Mouse (Mus musculus) induced T-regulatory cell, adult 2 months (primary cell): ENCODE results near the gene Cpeb4.
"Not testable (repeated sequence)": the region's sequence is repeated elsewhere in the genome, so short reads cannot be mapped to it uniquely, and the experiment has no call there.

ENCODE experiments used
- DNase-seq: peaks from one replicate; pipeline ENCODE4 v3.0.0-alpha.2; 2012; ENCODE audit warnings: low read depth

Cpeb4 gene

DNA sequence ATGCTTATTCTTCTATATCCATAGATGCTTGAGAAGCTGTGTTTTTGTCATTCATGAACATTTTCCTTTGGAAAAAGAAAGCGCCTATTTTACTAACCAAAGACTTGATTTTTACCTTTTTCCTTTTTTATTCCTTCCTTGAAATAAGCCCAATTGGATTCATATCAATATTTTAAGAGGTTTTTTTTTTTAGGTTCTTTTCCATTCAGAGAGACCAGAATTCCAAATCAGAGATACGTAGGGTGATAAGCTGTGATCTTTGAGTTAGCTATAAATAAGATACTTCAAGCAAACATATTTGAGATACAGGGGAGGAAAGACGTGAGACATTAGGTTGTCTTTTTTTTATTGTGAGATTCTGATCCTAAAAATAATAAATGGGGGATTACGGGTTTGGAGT is at the start of gene Cpeb4:
Cpeb4 (plus strand) TSS at position 301 of the 400 bp plus-strand sequence.
- DNase-seq, result no peak

DNA sequence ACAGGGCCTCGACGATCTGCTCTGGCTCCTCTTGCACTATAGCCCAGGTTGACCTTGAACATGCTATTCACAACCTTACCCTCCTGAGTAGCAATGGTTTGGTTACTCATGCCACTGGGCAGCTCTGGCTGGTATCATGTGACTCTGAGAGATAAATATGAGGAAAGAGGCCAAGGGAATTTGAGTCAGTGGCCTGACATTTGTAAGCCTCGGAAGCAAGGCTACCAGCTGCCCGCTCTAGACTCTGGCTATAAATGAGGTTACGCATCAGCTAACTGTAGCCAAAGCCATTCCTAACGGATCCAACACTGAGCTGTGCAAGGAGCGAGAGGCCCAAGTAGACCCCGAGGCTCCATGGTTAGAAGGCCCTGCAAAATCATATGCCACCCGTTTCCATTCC is 49.5 kb upstream of the Cpeb4 start:
- DNase-seq, result no peak

DNA sequence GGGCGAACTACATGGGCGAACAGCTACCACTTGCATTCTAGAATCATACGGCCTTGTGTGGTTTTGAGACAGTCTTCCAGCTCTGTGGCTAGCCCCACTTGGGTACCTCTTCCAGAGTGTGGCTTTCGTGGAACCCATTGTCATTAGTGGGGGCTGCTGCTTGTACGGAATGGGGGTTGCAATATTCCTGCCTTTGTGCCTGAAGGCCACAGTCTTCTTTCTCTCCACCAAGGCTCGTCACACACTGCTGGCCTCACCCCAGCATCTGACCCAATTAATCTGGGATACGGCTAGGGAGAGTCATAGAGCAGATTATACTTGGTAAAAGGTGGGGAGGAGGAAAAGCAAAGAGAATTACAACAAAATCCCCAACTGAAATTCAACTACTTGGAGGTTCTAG is 48.5 kb upstream of the Cpeb4 start:
- no peak for DNase-seq

GRCm38 (mm10) chr11:31824504-31825166 is 47.4 kb upstream of the Cpeb4 start:
- peak; percentile 50 for DNase-seq

GRCm38 (mm10) chr11:31828011-31828770 is 43.8 kb upstream of the Cpeb4 start:
- no peak for DNase-seq

DNA sequence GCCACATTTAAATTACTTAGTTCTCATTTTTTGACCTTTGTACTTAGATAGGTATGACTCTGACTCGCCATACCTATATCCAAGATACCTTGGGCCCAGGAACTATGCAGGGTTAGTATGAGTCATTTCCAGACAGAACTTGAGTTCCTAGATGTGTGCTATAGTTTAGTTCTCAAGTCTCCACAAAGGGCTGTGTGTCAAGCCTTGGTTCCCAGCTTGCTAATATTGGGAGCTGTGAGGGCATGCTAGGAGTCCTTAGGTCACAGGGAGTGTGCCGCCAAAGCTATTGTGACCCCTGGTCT is 43.3 kb upstream of the Cpeb4 start:
- no peak for DNase-seq

DNA sequence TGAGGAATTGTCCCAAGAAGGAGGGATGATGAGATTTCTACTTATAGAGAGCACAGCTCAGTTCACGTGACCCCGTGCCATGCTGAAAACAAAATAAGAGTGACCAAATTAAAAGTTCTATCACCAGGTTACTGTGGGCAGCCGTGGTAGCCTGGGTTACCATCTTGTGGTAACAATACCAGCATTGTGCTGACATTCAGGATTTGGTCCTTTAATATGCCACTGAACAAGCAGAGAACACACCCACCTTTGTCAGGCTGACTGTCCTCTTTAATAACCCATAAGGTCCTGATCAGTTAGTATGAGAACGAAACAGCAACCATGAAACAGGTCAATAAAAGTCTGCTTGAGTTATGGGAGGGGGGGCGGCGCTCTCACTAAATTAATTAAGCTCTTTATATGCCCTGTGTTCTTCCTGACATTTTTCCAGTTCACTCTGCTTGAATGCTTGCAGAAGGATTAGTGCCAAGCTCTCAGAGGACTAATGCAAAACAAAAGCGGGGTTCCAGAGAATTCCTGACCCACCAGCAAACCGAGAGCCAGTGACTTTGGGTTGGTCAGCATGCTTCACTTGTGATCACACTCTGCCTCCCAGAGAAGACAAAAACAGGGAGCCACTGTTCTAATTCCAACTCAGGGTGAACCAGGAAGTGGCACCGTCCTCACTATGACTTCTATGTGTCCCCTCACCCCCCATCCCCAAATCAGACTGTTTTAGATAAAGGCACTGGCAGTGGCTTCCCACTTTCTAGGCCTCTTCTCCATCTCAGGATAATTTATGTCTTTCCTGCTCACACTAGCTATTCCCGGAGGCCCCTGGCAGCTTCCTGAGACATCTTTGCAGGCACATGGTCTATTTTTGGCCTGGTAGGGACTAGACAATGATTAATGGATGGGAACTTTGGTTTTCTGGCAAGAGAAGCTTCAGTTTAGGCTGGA is 41.5 kb upstream of the Cpeb4 start:
- DNase-seq, result no peak

DNA sequence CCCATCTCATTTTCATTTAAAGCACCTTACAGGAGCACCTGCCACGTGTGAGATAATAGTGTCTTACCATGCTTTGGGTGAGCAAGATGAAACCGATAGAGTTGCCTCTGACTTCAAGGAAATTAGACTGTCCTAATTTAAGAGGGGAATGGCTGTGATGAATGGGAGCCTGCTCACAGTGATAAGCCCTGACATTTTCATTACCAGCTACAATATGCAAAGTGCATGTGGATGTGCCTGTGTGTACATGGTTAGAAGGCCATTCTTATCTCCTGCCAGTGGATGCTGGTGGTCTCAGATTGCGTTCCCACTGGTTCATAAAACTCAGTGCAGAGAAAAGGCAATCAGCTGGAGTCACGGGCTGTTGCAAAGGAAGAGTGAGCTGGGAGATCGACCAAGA is 40.6 kb upstream of the Cpeb4 start:
- DNase-seq, result no peak

- peak; percentile 58 for DNase-seq
Measured at GRCm38 (mm10) chr11:31831983-31832382, 40.0 kb upstream of the Cpeb4 start.

GRCm38 (mm10) chr11:31832439-31832980 is 39.5 kb upstream of the Cpeb4 start:
- DNase-seq, result no peak

GRCm38 (mm10) chr11:31833506-31833905 is 38.5 kb upstream of the Cpeb4 start:
- DNase-seq, result no peak

- DNase-seq, result no peak
Measured at GRCm38 (mm10) chr11:31835352-31835751, 36.7 kb upstream of the Cpeb4 start.

- DNase-seq, result no peak
Measured at GRCm38 (mm10) chr11:31837243-31837642, 34.8 kb upstream of the Cpeb4 start.

DNA sequence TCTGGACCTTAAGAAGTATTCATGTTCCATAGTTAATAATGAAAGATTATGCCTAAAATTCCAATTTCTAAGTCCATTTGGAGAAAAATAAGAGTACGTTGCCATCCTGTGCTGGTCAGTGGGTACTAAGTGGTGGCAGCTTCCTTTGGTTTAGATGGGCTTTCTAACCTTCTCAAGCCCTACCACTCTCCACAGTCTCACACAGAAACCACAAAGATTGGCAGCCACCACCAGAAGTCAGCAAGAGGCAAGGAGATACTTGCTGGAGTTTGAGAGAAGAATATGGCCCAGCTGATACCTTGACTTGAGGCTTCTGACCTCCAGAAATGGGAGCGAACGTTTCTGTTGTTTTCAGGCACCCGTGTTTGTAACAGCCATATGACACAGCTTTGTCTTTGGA is 34.3 kb upstream of the Cpeb4 start:
- DNase-seq, result no peak

GRCm38 (mm10) chr11:31838442-31839083 is 33.4 kb upstream of the Cpeb4 start:
- no peak for DNase-seq

DNA sequence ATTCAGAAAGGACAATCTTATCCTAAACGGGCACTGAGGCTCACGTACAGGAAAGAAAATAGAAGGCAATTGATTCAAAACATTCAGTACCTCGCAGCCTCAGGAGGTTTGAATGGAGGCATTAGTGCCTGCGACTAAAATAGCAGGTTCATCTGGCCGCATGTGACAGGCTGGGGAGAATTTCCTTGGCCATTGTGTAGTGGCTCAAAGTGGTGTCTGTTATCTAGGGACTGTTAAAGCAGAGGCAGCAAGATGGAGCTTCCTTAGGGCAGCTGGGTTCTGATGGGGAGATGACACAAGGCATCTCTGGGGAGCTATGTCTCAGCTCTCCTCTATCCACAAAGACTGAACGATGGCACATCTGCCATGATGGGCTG is 32.9 kb upstream of the Cpeb4 start:
- no peak for DNase-seq

GRCm38 (mm10) chr11:31842171-31842959 is 29.6 kb upstream of the Cpeb4 start:
- DNase-seq, result no peak

DNA sequence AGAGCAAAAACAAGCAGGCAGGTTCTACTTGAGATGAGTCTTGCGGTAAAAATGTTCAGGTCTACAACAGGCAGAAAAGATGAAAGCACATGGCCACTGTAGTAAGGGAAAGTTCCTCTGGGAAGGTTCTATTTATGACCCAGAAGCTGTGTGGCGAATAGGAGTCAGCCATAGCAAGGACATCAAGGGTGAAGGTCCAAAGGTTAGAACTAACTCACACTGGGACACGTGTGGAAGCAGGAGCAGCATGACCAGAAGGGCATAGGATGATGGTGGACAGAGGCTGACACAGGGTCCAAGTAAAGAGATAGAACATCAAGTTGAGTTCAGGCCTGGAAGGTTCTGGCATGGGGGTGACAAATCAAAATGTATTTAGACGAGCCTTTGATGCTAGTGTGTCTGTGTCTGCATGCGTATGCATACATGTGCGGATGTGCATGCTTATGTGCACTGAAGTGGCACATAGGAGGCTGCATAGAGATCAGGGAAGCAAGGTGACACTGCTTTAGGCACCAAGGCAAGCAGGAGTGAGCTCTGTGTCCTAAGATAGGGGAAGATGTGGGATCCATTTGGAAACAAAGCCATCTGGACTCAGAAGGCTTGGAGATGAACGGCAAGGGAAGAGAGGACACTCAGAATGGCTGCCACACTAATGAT is 28.7 kb upstream of the Cpeb4 start:
- DNase-seq, result no peak

- no peak for DNase-seq
Measured at GRCm38 (mm10) chr11:31843834-31844188, 28.2 kb upstream of the Cpeb4 start.

- not testable (repeated sequence) for DNase-seq
Measured at GRCm38 (mm10) chr11:31845111-31845510, 26.9 kb upstream of the Cpeb4 start.
